Mouse (Mus musculus): Measurements from ENCODE around the gene Pdcd1lg2.

Gene Pdcd1lg2

DNA sequence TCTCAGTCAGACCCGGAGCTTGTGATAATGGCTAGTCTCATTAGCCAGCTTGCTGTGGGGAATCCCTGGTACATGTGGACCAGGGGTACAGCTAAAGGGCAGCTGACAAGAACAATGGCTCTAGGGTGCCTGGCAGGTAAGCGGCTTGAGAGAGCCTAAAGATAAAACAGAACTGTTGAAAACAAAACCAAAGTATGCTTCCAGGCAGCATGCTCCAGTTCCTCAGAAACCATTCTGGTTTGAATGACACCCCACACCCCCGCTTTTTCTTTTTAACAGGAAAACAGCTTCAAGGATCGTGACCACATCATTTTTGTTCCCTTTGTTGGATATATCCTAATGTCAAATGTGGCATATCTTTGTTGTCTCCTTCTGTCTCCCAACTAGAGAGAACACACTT, at the start of gene Pdcd1lg2:
TSS of gene Pdcd1lg2 (plus strand) at position 301 of the 400 bp plus-strand sequence.
- DNase-seq (ENCODE audit: low read depth) = no peak

DNA sequence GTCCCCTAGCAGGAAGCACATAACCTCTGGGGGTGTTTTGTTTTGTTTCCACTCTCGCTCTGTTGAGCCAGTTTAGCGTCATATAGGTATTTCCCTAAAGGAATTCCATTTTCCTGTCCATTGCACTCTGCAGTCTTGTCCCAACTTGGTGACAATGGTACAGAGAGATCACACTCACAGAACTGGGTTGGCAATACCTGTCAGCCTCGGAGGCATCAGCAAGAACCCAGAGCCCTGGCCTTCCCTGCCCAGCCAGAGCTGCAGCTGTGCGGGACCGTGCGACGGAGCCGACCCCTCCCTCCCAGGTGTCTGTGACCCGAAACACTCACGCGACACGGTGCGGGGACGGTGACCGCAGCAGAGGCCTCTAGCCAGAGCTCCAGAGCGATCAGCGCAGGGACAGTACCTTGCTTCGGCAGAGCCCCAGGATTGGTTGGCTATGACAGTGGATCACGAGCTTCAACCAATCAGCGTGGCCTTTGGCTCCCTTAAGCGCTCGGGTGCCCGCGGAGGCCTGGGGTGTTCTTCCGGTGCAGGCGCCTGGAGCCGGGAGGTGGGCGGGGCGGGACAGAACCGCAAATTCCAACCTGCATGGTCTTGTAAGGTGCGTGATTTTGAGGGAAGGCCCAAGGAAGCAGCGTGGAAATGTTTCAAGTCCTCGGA, 49.1 kb upstream of the Pdcd1lg2 start:
- DNase-seq (ENCODE audit: low read depth) = peak; percentile 80

DNA sequence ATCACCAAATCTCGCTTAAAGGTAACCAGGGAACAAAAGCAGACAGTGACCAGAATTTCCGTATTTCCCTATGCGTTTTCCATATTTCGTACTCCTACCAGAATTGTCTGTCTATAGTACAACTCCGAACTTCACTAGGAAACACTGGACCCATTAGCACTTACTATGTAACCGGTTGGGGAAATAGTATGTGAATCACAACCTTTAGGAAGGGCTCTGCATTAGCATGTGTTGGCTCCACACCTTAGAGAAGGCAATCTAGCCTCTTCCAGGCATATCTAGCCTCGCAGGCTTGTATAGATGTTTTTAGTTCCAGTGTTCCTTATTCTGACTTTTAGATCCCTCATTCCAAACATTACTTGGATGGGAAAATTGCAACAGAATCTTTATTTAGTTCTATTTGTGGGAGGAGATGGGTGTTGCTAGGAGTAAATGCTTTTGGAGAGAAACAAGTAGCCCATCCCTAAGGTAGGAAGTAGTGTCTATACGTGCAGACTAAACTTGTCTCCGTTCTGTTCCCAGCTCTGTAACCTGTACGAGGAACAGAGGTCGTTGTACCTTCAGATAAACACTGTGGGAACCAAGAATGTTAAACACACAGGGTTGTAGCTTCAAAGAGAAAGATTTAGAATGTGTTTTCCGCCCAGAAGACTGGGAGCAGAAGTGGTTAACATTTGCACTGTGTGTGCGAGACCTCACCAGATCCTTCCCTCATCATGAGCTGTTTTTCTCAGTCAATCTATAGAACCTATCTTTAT, 48.4 kb upstream of the Pdcd1lg2 start:
- no peak for DNase-seq (ENCODE audit: low read depth)

DNA sequence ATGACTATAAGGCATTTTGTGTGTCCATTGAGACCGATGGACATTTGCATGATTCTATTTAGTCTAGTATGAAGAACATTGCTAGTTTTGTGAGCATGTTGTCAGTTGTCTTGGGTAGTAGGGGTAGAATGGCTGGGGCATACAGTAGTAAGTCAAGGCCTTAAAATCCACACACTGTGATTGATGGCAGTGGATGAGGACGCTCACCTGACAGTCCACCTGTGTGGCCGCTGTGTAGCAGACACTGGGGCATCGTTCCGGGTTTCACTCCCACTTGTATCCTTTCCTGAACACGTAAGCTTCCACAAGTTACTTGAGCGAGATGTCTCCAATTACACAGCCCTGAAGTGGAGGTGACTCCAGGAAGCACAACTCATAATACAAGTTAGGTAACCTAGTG, 47.2 kb upstream of the Pdcd1lg2 start:
- no peak for DNase-seq (ENCODE audit: low read depth)

DNA sequence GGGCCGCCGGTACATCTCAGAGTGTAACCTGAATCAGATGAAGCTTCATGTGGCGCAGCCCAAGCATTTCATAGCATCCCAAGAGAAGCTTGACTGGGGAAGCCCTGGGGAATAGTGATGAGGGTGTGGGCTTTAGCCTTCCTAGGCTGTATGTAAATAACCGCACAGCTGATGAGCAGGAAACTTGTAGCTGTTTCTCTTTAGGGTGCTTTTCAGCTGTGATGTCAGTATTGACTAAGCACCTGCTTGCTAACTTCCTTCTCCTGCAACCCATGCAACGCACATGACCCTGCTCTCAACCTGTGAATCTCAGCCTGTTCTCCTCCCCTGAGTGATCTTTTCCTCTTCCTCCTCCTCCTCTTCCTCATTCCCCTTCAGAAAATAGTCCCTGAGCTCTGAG, 46.6 kb upstream of the Pdcd1lg2 start:
- DNase-seq (ENCODE audit: low read depth) = no peak

DNA sequence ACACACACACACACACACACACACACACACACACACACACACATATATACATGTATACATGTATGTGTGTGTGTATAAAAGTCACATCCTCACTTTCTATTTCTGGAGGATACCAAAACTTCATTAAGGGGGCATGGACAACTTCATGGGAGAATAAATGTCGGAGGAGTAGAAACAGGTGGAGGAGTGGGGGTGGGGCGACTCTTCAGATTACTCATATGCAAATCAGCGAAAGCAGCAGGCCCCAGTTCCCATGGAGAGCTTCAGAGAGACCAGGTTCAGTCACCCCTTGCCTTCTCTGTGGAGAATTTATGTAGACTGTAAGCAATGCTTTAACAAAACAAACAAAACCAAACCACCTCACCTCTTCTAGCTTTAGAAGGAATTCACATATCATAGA, 45.6 kb upstream of the Pdcd1lg2 start:
- DNase-seq (ENCODE audit: low read depth) = no peak

DNA sequence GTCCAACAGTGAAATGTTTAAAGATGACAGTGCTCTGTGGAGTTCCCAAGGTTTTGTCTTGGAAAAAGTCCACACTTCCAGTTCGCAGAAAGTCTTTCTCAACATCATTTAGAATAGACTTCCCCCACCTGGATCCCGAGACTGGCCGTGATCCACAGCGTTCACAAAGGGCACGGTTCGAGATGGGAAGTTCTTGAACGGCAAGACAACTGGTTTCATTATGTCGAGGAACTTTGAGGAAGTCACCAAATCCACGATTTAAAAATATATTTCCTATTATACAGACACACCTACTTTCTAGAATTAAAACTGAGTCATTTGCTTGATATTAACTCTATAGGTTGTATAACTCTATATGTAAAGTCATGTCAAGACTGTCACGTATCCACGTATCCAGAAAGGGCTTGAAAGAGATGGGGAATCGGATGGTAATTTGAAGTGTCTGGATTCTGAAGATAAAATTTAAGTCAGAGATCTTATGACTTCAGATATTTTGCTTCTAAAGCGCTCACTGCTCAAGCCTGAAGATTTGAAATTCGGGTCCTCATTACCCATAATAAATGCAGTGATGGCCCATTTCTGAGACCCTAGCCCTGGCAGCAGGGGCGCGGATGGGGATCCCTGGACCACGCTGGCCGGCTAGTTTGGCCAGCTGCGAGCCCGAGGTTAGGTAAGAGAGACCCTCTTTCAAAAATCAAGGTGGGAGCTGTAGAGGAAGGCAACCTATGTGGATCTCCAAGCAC, 44.3 kb upstream of the Pdcd1lg2 start:
- DNase-seq (ENCODE audit: low read depth) = no peak

DNA sequence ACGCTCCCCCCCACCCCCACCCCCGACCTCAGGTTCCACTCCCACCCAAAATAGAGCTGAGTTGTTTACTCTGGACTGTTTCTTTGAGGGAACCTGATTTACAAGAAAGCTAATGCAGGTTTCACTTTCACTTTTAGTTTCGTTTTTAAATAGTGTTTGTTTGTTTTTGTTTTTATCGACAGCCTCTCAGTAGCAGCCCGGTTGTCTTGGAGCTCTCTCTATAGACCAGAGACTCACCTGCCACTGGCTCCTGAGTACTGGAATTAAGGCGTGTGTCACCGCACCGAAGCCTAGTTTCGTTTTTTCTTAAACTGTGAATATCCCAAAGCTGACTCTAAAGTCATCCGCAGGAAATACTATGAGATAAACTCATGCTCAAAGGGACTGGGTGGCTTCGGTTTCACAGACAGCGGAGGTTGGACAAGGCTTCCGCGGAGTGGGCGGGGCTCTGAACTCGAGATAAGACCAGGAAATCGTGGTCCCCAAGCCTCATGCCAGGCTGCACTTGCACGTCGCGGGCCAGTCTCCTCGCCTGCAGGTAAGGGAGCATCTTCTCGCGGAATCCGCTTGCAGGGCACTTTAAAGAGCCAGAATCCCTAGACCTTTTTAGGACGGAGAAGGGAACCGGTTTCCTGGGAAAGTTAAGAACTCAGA, 43.6 kb upstream of the Pdcd1lg2 start, which contains the start of the genes Plgrkt and Cd274:
TSS of gene Plgrkt (minus strand) at position 422 of the 654 bp plus-strand sequence.
TSS of gene Cd274 (plus strand) at position 487 of the 654 bp plus-strand sequence.
- DNase-seq (ENCODE audit: low read depth) = no peak

DNA sequence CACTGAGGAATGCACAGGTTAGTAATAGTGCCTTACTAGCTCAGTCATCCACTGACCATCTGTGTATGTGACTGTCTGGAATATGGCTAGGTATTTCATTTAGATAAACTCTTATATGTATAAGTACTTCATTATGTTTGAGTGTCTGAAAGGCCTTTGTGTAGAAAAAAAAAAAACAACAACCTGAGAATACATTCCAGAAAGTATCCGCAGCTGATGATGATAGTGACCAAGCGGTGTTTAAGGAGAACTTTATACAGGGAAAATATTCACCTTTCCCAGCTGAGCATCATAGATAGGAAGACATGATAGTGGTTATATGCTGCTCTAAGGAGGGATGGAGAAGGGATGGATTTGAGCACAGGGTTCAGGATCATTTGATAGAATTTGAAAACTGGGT, 42.7 kb upstream of the Pdcd1lg2 start:
- DNase-seq (ENCODE audit: low read depth) = no peak

DNA sequence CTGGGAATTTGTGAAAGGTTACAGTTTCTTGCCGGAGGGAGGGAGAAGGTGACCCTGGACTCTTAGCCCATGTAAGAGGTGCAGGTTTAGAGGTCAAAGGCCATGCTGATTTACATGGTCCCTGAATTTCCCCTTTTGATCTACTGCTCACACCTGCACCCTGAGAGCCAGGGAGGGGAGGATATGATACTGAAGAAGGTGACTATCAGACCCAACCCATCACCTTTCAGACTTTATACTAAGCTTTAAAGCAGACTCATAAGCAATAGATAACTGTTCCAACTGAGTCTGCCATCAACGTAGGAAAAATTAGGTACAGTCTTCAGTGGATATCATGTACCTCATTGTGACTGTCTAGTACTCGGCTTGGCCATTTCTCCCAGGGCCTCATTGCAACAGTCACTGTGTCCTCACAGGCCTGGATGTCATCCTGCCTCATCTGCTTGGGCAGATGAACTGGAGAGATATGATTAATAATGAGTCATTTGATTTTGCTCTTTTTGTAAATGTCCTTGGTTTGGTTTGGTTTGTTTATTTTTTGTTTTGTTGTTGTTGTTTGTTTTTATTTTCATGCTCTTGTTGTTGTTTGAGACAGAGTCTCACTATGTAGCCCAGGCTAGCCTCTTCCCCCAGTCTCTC, 41.9 kb upstream of the Pdcd1lg2 start:
- DNase-seq (ENCODE audit: low read depth) = no peak

DNA sequence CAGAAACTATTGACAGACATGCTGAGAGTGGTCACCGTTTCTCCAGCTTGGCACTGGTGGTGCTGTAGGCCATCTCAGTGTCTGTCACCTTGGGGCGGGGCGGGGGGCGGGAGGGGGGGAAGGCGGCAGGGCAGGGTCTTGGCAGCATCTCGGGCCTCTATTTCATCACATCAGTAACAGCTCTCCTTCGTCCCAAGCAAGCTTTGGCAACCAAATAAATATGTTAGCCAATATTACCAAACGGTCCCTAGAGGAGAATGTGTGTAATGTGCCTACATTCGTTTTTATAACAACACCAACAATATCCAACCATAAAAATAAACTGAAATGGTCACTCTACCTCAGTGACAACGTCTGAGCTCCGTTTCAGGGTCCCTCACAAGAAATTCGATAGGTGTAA, 40.6 kb upstream of the Pdcd1lg2 start:
- no peak for DNase-seq (ENCODE audit: low read depth)

DNA sequence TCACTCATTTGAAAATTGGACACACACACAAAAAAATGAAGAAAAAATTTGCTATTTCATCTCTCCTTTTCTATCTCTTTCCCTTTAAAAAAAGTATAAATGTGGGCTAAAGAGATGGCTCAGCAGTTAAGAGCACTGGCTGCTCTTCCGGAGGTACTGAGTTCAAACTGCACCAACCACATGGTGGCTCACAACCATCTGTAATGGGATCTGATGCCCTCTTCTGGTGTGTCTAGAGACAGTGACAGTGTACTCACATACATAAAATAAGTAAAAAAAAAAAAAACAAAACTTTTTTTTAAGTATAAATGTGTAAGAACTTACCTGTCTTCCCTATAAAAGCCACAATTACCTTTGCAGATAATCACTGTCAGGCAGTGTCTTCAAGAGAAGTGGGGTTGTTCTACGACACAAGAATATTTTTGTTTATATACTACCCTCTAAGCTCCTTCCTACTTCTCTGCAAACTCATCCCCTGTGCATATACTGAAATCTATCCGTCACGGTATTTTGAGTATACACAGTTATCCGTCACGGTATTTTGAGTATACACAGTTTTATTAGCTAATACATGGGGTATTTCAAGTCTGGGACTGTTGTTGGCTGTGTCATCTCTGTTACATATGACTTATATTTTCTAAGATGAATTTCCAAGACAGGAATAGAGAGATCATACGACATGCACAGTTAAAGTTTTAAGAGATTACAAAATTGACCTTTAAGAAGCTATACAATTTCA, 40.0 kb upstream of the Pdcd1lg2 start:
- DNase-seq (ENCODE audit: low read depth) = no peak

DNA sequence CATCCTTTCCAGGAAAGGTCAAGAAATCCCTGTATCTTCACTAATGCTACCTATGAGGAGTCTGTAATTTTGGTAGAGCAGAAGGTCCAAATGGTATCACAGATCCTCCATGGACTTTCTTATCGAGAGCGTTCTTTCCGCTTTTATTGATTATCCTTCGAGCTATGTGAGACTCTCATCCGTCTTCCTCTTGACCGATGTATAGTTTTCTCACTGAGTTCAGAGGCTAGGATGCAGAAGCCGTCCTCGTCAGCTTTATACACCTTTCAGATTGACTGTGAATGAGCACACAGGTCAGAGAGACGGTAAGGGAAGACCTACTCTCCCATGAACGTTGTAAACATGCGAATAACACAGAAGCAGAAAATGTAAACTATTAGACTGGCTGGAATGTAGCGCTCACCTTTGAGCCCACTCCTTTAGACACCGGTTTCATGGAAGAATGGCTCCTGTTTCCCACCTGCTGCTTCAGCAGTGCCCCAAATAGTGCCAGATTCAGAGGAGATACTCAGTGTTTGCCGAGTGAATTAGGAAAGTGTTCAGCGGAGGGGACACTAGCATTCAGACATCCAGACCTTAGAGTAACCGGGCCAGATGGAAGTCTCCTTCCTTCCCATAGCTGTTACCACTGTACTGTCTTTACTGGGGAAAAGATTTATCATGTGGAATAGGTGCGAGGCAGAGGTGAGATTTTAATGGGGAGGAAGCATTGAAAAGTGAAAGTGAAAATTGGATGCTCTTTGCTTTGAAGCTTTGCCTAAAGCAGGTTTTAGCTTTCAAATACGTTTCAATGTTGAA, 39.2 kb upstream of the Pdcd1lg2 start:
- DNase-seq (ENCODE audit: low read depth) = no peak

DNA sequence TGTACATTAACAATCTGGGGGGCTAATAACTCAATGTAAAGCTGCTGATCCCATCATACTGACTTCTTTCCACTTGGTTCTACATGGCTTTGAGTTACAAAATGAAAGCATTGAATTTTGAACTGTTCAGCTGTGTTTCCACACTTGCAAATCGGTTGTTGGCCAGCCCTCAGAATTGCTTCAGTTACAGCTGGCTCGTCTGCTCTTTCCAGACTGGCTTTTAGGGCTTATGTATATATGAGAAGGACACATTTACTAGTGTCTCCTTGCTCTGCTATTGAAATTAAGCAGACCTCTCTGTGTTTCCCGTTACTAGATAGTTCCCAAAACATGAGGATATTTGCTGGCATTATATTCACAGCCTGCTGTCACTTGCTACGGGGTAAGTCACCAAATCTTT, 38.6 kb upstream of the Pdcd1lg2 start:
- no peak for DNase-seq (ENCODE audit: low read depth)

DNA sequence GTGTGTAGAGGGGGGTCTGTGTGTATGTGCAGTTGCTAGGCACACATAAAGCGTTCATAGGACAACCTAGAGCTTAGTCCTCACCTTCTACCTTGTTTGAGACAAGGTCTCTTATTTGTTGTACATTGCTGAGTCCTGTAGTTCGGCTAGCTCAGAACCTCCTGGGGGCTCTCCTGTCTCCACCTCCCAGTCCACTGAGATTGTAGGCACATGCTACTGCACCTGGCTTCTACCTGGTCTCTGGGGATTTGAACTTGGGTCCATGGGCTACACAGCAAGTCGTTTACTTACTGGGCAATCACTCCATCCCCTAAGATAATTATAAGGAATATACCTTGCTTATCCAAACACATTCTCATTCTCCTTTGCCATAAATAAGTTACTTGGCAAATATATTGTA, 38.1 kb upstream of the Pdcd1lg2 start:
- no peak for DNase-seq (ENCODE audit: low read depth)

DNA sequence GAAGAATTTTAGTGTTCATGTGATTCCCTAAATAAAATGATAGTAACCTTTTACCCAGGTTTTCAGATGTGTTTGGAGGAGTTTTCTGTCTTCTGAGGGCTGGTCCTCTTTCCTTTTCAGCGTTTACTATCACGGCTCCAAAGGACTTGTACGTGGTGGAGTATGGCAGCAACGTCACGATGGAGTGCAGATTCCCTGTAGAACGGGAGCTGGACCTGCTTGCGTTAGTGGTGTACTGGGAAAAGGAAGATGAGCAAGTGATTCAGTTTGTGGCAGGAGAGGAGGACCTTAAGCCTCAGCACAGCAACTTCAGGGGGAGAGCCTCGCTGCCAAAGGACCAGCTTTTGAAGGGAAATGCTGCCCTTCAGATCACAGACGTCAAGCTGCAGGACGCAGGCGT, 37.3 kb upstream of the Pdcd1lg2 start:
- DNase-seq (ENCODE audit: low read depth) = no peak

DNA sequence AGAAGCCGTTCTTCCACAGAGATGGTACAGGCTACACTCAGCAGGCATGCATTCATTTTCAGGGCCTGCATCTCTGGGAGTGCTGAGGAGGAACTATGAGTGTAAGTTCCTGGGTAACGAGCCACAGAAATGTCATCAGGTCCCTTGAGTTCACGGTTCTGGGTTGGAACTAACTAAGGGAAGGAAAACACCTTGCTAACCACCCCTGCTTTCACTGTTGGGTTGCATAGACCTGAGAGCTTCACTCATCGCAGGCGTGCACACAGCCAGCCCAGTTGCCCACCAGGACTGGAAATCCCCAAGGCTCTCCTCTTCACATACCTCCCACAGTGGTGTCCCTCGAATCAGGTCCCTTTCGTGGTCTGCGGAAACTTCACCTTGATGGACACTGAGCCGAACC, 35.8 kb upstream of the Pdcd1lg2 start:
- DNase-seq (ENCODE audit: low read depth) = no peak

DNA sequence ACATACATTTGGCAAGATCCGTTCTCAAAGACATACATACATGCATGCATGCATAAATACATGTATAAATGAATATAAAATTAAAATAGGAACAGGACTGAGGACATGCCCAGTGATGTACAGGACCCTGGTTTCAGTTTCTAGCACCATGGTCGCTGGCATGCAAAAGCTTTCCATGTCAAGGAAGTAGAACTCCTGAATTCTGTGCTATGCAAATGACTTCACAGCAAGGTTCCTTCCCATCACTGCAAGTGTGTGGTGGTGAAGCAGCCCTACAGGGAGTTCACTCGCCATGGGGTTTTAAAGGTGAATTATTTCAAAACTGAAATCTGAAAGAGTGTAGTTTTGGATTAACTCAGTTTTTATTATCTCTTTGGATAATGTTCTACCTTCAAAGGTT, 34.3 kb upstream of the Pdcd1lg2 start:
- DNase-seq (ENCODE audit: low read depth) = no peak

DNA sequence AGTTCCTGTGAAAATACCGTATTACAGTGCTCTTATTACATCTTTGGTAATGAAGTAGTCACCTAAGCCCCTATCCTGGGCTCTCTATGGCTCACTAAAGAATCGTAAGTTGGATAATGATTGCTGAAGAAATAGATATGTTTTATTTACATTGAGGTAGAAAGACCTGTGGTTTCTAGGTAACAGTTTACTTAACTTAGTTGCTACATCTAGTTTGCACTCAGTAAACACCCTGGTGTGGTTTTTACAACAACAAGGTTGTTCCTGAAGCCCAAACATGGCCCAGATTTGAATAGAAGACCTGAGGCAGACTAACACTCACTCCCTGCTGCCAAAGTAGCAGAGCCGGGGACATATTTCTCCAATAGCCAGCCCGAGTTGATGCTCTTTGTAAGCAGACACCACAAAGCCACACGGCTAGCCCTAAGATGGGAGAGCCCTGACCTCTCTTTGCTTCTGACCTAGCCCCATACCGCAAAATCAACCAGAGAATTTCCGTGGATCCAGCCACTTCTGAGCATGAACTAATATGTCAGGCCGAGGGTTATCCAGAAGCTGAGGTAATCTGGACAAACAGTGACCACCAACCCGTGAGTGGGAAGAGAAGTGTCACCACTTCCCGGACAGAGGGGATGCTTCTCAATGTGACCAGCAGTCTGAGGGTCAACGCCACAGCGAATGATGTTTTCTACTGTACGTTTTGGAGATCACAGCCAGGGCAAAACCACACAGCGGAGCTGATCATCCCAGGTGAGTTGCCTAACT, 30.7 kb upstream of the Pdcd1lg2 start:
- DNase-seq (ENCODE audit: low read depth) = no peak

DNA sequence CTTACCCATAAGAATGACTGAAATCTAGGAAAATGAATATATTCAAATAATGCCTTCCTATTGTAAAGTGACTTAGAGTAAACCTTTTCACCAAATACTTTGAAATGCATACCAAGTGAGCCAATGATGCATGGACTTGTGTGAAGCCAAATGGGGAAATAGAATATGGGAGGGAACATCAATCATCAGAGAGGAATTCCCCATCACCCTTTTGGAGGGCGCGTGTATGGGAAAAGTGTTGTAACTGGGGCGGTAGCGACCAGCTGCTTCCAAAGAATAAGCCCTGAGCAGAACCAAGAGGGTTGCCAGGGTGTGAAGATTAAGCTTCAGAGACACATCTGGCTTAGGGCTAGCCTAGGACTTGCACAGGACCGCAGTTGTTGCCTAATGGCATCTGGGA, 27.4 kb upstream of the Pdcd1lg2 start:
- DNase-seq (ENCODE audit: low read depth) = no peak

Data from fibroblast of lung, adult 2 months (primary cell).